Mouse (Mus musculus) neural tube, embryonic 14.5 days (tissue): ENCODE measurements at regions not wholly inside any gene's neighbourhood (a gene's known extent, or its start where the extent isn't known, plus 50 kb on each side); places are given as distances from the start of the nearest gene placed in this dataset.

ENCODE experiments used
- ATAC-seq: fragments of 200-750 bp; cut with Nextera tagmentation; 2 replicates; pipeline ENCODE4 v1.8.0; 2017; ENCODE audit warnings: low read depth, mild to moderate bottlenecking, moderate TSS enrichment, moderate library complexity
- H3K27ac ChIP-seq: fragments of 300-500 bp; sonication (generic); 2 replicates; pipeline ENCODE4 v1.5.1; 2014; ENCODE audit warnings: low read depth, mild to moderate bottlenecking, control low read depth, low read length, moderate library complexity, mixed read lengths
- H3K27me3 ChIP-seq: fragments of 300-500 bp; sonication (generic); 2 replicates; pipeline ENCODE4 v1.6.1; 2014; ENCODE audit warnings: low read length; ENCODE audit not compliant: control insufficient read depth, insufficient read depth
- H3K36me3 ChIP-seq: fragments of 300-500 bp; sonication (generic); 2 replicates; pipeline ENCODE4 v1.6.1; 2014; ENCODE audit warnings: low read length, mixed read lengths; ENCODE audit not compliant: control insufficient read depth, insufficient read depth
- H3K4me1 ChIP-seq: fragments of 300-500 bp; sonication (generic); 2 replicates; pipeline ENCODE4 v1.6.1; 2014; ENCODE audit warnings: low read length; ENCODE audit not compliant: control insufficient read depth, insufficient read depth
- H3K4me2 ChIP-seq: fragments of 300-500 bp; sonication (generic); 2 replicates; pipeline ENCODE4 v1.6.1; 2014; ENCODE audit warnings: mild to moderate bottlenecking, low read depth, low read length, control low read depth
- H3K4me3 ChIP-seq: fragments of 300-500 bp; sonication (generic); 2 replicates; pipeline ENCODE4 v1.5.1; 2014; ENCODE audit warnings: low read depth, low read length, control low read depth, mixed read lengths
- H3K9ac ChIP-seq: fragments of 300-500 bp; sonication (generic); replicated peaks from 2 replicates; pipeline ENCODE4 v1.6.1; 2014; ENCODE audit warnings: low read depth, mild to moderate bottlenecking, control low read depth, low read length, mixed read lengths
- H3K9me3 ChIP-seq: fragments of 300-500 bp; sonication (generic); 2 replicates; pipeline ENCODE4 v1.6.1; 2016; ENCODE audit warnings: low read length; ENCODE audit not compliant: control insufficient read depth
- WGBS: fragments of 180-500 bp; shearing (Covaris S2); extraction: QIAGEN DNeasy Blood & Tissue Kit; methylation state at CpG from one replicate; pipeline ENCODE4 v1.1.7; 2014; 5-methylcytosine and 5-hydroxymethylcytosine counted together

DNA sequence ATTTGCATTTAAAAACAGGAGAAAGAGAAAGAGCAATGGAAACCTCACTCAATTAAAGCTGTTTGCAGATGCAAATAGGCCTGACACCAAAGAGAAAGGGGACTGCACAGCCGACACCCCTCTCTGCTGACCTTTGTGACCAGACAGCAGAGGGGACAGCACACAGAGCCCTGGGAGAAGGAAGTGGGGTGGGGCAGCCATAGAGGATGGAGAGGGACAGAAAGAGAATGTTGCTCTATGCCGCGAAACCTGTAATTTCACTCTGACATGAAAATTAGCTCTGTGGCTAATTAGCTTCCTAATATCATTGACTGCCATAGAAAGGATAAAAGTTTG lies 250.5 kb downstream of the Sec61b start:
- H3K36me3 ChIP-seq = no peaks in the 10 kb centered on the region
- no peak overlapping the region for H3K9ac ChIP-seq
- no peaks in the 10 kb centered on the region for H3K27me3 ChIP-seq
- 0 out of 2 replicates have a peak, but pooled peaks cover 3% of the 10 kb centered on the region for H3K9me3 ChIP-seq
- H3K4me1 ChIP-seq = no peaks in the 10 kb centered on the region
- H3K4me2 ChIP-seq = no peak overlapping the region
- WGBS = 11% methylated on average over 3 of the region's 3 CpGs
- H3K27ac ChIP-seq = no peak overlapping the region
- no peak for ATAC-seq
- H3K4me3 ChIP-seq = no peak overlapping the region

DNA sequence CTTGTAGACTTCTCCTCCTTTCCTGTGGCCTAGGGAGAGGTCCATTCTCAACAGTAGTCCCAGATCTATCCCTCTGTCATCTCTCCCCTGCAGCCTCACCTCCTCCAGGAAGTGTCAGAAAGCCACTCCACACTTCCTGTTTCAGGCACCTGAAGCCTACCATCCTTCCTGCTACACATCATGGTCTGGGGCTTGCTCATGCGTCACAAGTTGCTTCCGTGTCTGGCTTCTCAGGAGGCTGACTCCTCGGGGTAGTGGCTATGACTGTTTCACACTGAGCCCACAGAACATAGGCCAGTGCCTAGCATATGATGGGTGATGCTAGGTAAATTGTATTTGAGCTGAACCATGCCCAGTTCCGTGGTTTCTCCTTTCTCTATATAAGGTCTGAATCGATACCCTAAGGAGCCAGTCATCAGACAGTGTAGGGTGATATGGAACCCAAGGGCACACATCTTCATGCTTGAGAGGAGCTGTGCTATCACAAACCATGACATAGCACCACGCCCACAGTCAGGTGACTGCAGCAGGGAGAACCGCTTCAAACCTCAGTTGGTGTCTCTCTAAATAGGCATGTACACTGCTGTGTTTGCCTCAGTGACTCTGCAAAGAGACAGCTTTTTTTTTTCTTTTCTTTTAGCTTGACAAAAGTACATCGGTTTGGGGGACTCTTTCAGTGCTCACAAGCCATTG lies 272.2 kb downstream of the Sec61b start:
- no peak overlapping the region for H3K4me2 ChIP-seq
- H3K27ac ChIP-seq = no peak overlapping the region
- ATAC-seq = no peak
- no peaks in the 10 kb centered on the region for H3K9me3 ChIP-seq
- H3K4me1 ChIP-seq = no peaks in the 10 kb centered on the region
- 88% methylated on average over 8 of the region's 8 CpGs for WGBS
- no peaks in the 10 kb centered on the region for H3K36me3 ChIP-seq
- no peak overlapping the region for H3K9ac ChIP-seq
- no peaks in the 10 kb centered on the region for H3K27me3 ChIP-seq
- H3K4me3 ChIP-seq = no peak overlapping the region

- WGBS = 53% methylated on average over 6 of the region's 6 CpGs
- Histone ChIP-seq H3K4me3 (no peak overlapping the region), H3K9ac (no peak overlapping the region), H3K27me3 (no peaks in the 10 kb centered on the region), H3K4me1 (no peaks in the 10 kb centered on the region), H3K36me3 (no peaks in the 10 kb centered on the region), H3K9me3 (no peaks in the 10 kb centered on the region), H3K27ac (no peak overlapping the region; the same call in 1 of the 2 replicates), H3K4me2 (no peak overlapping the region)
- ATAC-seq = peak; percentile 82; the same call in 1 of the 2 replicates
These were observed 272.6 kb upstream of the Nr4a3 start for GRCm38 (mm10) chr4:47772230-47772920.

- Histone ChIP-seq H3K27me3 (no peaks in the 10 kb centered on the region), H3K27ac (no peak overlapping the region), H3K4me1 (no peaks in the 10 kb centered on the region), H3K4me3 (no peak overlapping the region), H3K4me2 (no peak overlapping the region), H3K9me3 (no peaks in the 10 kb centered on the region), H3K9ac (no peak overlapping the region), H3K36me3 (no peaks in the 10 kb centered on the region)
- ATAC-seq = no peak
- 89% methylated on average over 5 of the region's 5 CpGs for WGBS
These were observed 270.3 kb upstream of the Nr4a3 start for GRCm38 (mm10) chr4:47774664-47775063.

- no peak overlapping the region for H3K9ac ChIP-seq
- no peak overlapping the region for H3K27ac ChIP-seq
- no peaks in the 10 kb centered on the region for H3K27me3 ChIP-seq
- 91% methylated on average over 4 of the region's 4 CpGs for WGBS
- no peaks in the 10 kb centered on the region for H3K36me3 ChIP-seq
- no peaks in the 10 kb centered on the region for H3K9me3 ChIP-seq
- H3K4me1 ChIP-seq = no peaks in the 10 kb centered on the region
- ATAC-seq = no peak
- no peak overlapping the region for H3K4me3 ChIP-seq
- no peak overlapping the region for H3K4me2 ChIP-seq
These were observed 263.9 kb upstream of the Nr4a3 start for GRCm38 (mm10) chr4:47781039-47781438.

GRCm38 (mm10) chr4:47796977-47797376 lies 248.0 kb upstream of the Nr4a3 start:
- H3K4me2 ChIP-seq = no peak overlapping the region
- no peak overlapping the region for H3K9ac ChIP-seq
- H3K4me1 ChIP-seq = no peaks in the 10 kb centered on the region
- 26% methylated on average over 4 of the region's 4 CpGs for WGBS
- no peaks in the 10 kb centered on the region for H3K27me3 ChIP-seq
- no peak overlapping the region for H3K27ac ChIP-seq
- H3K9me3 ChIP-seq = no peaks in the 10 kb centered on the region
- H3K4me3 ChIP-seq = no peak overlapping the region
- no peaks in the 10 kb centered on the region for H3K36me3 ChIP-seq
- no peak for ATAC-seq

- ATAC-seq = no peak
- Histone ChIP-seq H3K9ac (no peak overlapping the region), H3K36me3 (no peaks in the 10 kb centered on the region), H3K4me2 (no peak overlapping the region), H3K4me3 (no peak overlapping the region), H3K4me1 (no peaks in the 10 kb centered on the region), H3K27ac (no peak overlapping the region), H3K27me3 (no peaks in the 10 kb centered on the region), H3K9me3 (no peaks in the 10 kb centered on the region)
- WGBS = 96% methylated on average over 5 of the region's 5 CpGs
These were observed 245.8 kb upstream of the Nr4a3 start for GRCm38 (mm10) chr4:47799165-47799564.

DNA sequence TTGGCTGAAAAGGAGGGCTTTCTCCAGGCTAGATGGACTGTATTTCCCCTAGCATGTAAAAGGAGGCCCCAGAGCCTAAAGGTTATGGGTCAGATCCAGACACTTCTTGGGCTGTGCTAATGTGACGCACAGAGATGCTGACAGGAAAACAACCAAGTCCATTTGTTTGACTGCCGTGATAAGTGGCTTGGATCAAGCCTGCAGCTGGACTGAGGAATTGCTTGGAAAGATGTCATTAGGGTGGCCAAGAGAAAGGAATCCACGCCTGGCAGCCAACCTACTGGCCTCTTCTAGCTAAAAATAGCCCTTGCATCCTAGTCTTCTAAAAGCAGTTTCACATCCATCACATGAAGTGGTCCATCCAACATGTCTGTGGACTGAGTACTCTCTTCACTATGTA lies 241.8 kb upstream of the Nr4a3 start:
- H3K36me3 ChIP-seq = no peaks in the 10 kb centered on the region
- no peaks in the 10 kb centered on the region for H3K27me3 ChIP-seq
- no peak for ATAC-seq
- no peaks in the 10 kb centered on the region for H3K4me1 ChIP-seq
- H3K4me3 ChIP-seq = no peak overlapping the region
- H3K4me2 ChIP-seq = no peak overlapping the region
- H3K9ac ChIP-seq = no peak overlapping the region
- no peaks in the 10 kb centered on the region for H3K9me3 ChIP-seq
- H3K27ac ChIP-seq = no peak overlapping the region
- WGBS = 84% methylated on average over 3 of the region's 3 CpGs

DNA sequence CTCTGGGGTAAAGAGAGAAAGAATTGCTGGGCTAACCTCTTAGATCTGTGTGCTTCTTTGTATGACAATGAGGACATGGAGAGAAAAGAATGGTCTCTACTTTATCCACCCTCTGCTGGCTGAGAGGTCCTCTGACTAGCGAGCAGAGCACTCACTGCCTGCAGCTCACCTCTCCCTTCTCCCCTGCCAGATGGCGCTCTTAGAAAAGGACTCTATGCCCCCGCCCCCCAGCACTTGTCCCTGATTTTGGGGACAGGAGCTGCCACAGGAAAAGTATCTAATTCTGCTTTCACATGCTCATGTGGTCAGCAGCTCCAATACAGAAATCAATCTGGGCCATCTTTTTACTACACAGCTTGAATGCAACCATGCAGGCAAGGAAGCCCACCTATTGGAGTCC lies 237.1 kb upstream of the Nr4a3 start:
- 11% methylated on average over 3 of the region's 3 CpGs for WGBS
- no peak overlapping the region for H3K4me3 ChIP-seq
- no peak overlapping the region for H3K27ac ChIP-seq
- no peaks in the 10 kb centered on the region for H3K27me3 ChIP-seq
- no peak overlapping the region for H3K9ac ChIP-seq
- ATAC-seq = no peak; the same call in 1 of the 2 replicates
- no peaks in the 10 kb centered on the region for H3K36me3 ChIP-seq
- H3K4me1 ChIP-seq = no peaks in the 10 kb centered on the region
- H3K4me2 ChIP-seq = no peak overlapping the region
- no peaks in the 10 kb centered on the region for H3K9me3 ChIP-seq
